Mouse (Mus musculus) cortical plate, adult 2 months (tissue): ENCODE measurements around the gene Csrnp3.
"Not testable (repeated sequence)": the region's sequence is repeated elsewhere in the genome, so short reads cannot be mapped to it uniquely, and the experiment has no call there.

ENCODE experiments used
- CTCF ChIP-seq: fragments of 200-500 bp; IDR thresholded peaks from 2 replicates; pipeline ENCODE4 v1.5.1; 2011; ENCODE audit warnings: mild to moderate bottlenecking, control low read depth, low read length; ENCODE audit not compliant: insufficient read depth; ENCODE audit errors: extremely low read depth
- POLR2A ChIP-seq: fragments of 200-500 bp; IDR thresholded peaks from 2 replicates; pipeline ENCODE4 v1.6.1; 2011; ENCODE audit warnings: mild to moderate bottlenecking, low read length, control low read depth; ENCODE audit not compliant: insufficient read depth; ENCODE audit errors: extremely low read depth

- not testable (repeated sequence) for TF ChIP-seq CTCF, POLR2A
Measured at GRCm38 (mm10) chr2:65850282-65850681, 4.7 kb downstream of the Csrnp3 start.
